8 mouse cellular contexts compared by ENCODE assay signal in the genomic region with DNA sequence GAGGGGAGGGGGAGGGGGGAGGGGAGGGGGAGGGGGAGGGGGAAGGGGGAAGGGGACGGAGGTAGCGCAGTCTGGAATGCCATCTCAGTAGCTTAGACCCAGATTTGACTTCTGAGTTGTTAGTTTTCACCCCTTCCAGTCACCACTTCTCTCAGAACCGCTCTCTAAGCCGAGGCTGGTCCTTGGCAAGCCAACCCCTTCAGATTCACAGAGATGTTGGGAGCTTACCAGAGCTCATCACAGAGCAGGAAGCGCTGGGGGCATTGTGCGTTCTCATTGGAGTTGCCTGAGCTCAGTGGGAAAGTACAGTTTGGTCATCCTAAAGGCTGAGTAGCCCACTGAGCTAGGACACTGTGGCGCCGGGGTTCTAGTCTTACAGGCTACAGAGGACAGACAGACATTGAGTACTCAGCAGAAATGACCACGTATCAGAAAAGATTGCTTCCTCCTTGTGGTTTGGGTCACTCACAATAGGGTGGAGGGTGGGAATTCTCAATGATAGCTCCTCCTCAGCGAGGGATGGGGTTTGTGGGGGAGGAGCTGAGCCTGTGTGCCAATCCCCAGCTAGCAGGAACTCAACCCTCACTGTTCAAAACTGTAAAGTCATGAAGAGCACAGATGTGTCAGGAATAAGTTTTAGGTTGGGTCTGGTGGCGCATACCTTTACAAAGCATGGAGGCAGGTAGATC. TPM values are rescaled to one million over a fixed set of nuclear protein-coding genes. Genes with fewer than 3 reads are reported as not detected.
DNase-seq lines count a peak whose midpoint lies in the region; ATAC-seq lines count a peak whose summit lies in the region.

No protein-coding gene starts in this region.

- peak; percentile 57 for ATAC-seq in liver, embryonic 12.5 days
- ATAC-seq in neutrophil, adult 5-6 weeks (ENCODE audit: extremely low read depth, insufficient number of reproducible peaks, low FRiP score, poor library complexity, severe bottlenecking) = peak; percentile 87
- ATAC-seq in activated CD4-positive, CD25-positive, alpha-beta regulatory T cell, adult 4 months = no peak

- H3K9me3 ChIP-seq in liver, embryonic 12.5 days (replicated peaks) = no peaks in the 10 kb centered on the region

- peak overlapping the region; percentile 36 for H3K4me2 ChIP-seq in liver, embryonic 12.5 days

- peaks cover 42% of the 10 kb centered on the region for H3K4me1 ChIP-seq in liver, embryonic 12.5 days

- 18% methylated on average over 10 of the region's 11 CpGs for WGBS in liver, embryonic 12.5 days (ENCODE audit: insufficient replicate concordance)

- 0 out of 2 replicates have a peak, but pooled peaks cover 5% of the 10 kb centered on the region for H3K27me3 ChIP-seq in liver, embryonic 12.5 days (replicated peaks)

- DNase-seq in spleen, postnatal 36 days (ENCODE audit: low spot score in 2 of 2) = peak; percentile 52 to 65
- no peak for DNase-seq in spleen, adult 12 weeks (ENCODE audit: low spot score)
- DNase-seq in heart, adult 8-10 months (ENCODE audit: low spot score) = peak; percentile 44
- DNase-seq in neural tube, embryonic 10.5 days (ENCODE audit: extremely low spot score, low spot score) = no peak
- DNase-seq in ovary, postnatal 10 days (ENCODE audit: low spot score) = no peak

- H3K9ac ChIP-seq in liver, embryonic 12.5 days = no peak overlapping the region

- no peak overlapping the region for H3K4me3 ChIP-seq in liver, embryonic 12.5 days

- H3K27ac ChIP-seq in liver, embryonic 12.5 days = peak overlapping the region; percentile 61; the same call in 1 of the 2 replicates

- H3K36me3 ChIP-seq in liver, embryonic 12.5 days = peaks cover 13% of the 10 kb centered on the region

RNA-seq across cellular contexts. Expression of a gene that starts 2.0 kb away (rescaled TPM):
- 1 to 10 TPM; 7.9 to 9.5 (median 9.0) TPM for total RNA-seq in heart, adult 8-10 months (2022)
- 1.7 and 1.8 TPM in 2 replicates for polyA plus RNA-seq in liver, embryonic 12.5 days (2016; fragmentation: Nextera tagmentation; extraction: Ambion mirVana)
- 139 and 141 TPM in 2 replicates for total RNA-seq in neutrophil, adult 5-6 weeks (2017)
- 10 to 100 TPM; 15.5 to 18.4 TPM for polyA plus RNA-seq in activated CD4-positive, CD25-positive, alpha-beta regulatory T cell, adult 4 months (2017; shearing (Covaris generic))

RNA-seq across cellular contexts. Expression of a gene that starts 24.0 kb away (rescaled TPM):
- total RNA-seq in heart, adult 8-10 months (2022) = not detected
- 0.11 and 0.26 TPM in 2 replicates for polyA plus RNA-seq in liver, embryonic 12.5 days (2016; fragmentation: Nextera tagmentation; extraction: Ambion mirVana)
- total RNA-seq in neutrophil, adult 5-6 weeks (2017) = 0.58 TPM in 1 of 2 replicates, not detected in the other
- polyA plus RNA-seq in activated CD4-positive, CD25-positive, alpha-beta regulatory T cell, adult 4 months (2017; shearing (Covaris generic)) = 1 to 10 TPM in 1 of 2 experiments, under 1 TPM in 1; 0.73 to 1.1 TPM

RNA-seq across cellular contexts. Expression of a gene that starts 30.9 kb away (rescaled TPM):
- under 1 TPM; 0.30 to 0.46 (median 0.38) TPM for total RNA-seq in heart, adult 8-10 months (2022)
- 0.07 and 0.29 TPM in 2 replicates for polyA plus RNA-seq in liver, embryonic 12.5 days (2016; fragmentation: Nextera tagmentation; extraction: Ambion mirVana)
- total RNA-seq in neutrophil, adult 5-6 weeks (2017) = 1.2 and 1.7 TPM in 2 replicates
- polyA plus RNA-seq in activated CD4-positive, CD25-positive, alpha-beta regulatory T cell, adult 4 months (2017; shearing (Covaris generic)) = under 1 TPM; 0.18 to 0.38 TPM

RNA-seq across cellular contexts. Expression of a gene that starts 41.3 kb away (rescaled TPM):
- not detected for total RNA-seq in heart, adult 8-10 months (2022)
- 0.04 TPM in 1 of 2 replicates, not detected in the other for polyA plus RNA-seq in liver, embryonic 12.5 days (2016; fragmentation: Nextera tagmentation; extraction: Ambion mirVana)
- total RNA-seq in neutrophil, adult 5-6 weeks (2017) = 0.12 and 0.74 TPM in 2 replicates
- polyA plus RNA-seq in activated CD4-positive, CD25-positive, alpha-beta regulatory T cell, adult 4 months (2017; shearing (Covaris generic)) = not detected

RNA-seq across cellular contexts. Expression of a gene that starts 44.0 kb away (rescaled TPM):
- 1 to 10 TPM; 6.9 to 8.8 (median 7.7) TPM for total RNA-seq in heart, adult 8-10 months (2022)
- 13.0 and 14.4 TPM in 2 replicates for polyA plus RNA-seq in liver, embryonic 12.5 days (2016; fragmentation: Nextera tagmentation; extraction: Ambion mirVana)
- total RNA-seq in neutrophil, adult 5-6 weeks (2017) = 47.4 and 57.6 TPM in 2 replicates
- polyA plus RNA-seq in activated CD4-positive, CD25-positive, alpha-beta regulatory T cell, adult 4 months (2017; shearing (Covaris generic)) = 10 to 100 TPM in 1 of 2 experiments, 1 to 10 TPM in 1; 8.5 to 11.4 TPM

Comparison
In these comparisons a context has a peak if more than half of its experiments do, and no peak if none do; other contexts are left out.
1. DNase-seq: peak in spleen, postnatal 36 days (2 of 2) and heart, adult 8-10 months (single experiment); none in spleen, adult 12 weeks (single experiment), neural tube, embryonic 10.5 days (single experiment) and ovary, postnatal 10 days (single experiment).
2. RNA of a gene that starts 2.0 kb away (total RNA-seq): 139 to 141 TPM in neutrophil, adult 5-6 weeks; 7.9 to 9.5 TPM in heart, adult 8-10 months; every median in the first group is over 10 times any median in the second.